Mouse (Mus musculus) cortical plate, adult 2 months (tissue): Measurements from ENCODE around the gene Phgr1.

Experiments used
- CTCF ChIP-seq: fragments of 200-500 bp; IDR thresholded peaks from 2 replicates; pipeline ENCODE4 v1.5.1; 2011; ENCODE audit warnings: mild to moderate bottlenecking, control low read depth, low read length; ENCODE audit not compliant: insufficient read depth; ENCODE audit errors: extremely low read depth
- POLR2A ChIP-seq: fragments of 200-500 bp; IDR thresholded peaks from 2 replicates; pipeline ENCODE4 v1.6.1; 2011; ENCODE audit warnings: mild to moderate bottlenecking, low read length, control low read depth; ENCODE audit not compliant: insufficient read depth; ENCODE audit errors: extremely low read depth

GRCm38 (mm10) chr2:118790221-118790550, 17.6 kb downstream of the Phgr1 start:
- TF ChIP-seq POLR2A (no peak), CTCF (no peak)
